Mouse (Mus musculus) adrenal gland, adult 2 months (tissue): ENCODE measurements around the gene Parp3. TPM values are rescaled to one million over a fixed set of nuclear protein-coding genes. Genes with fewer than 3 reads are reported as not detected.
A peak's percentile ranks its signal among the peaks of the same experiment; 100 is the strongest.

Source experiments
- DNase-seq: peaks from one replicate; pipeline ENCODE4 v3.0.0; 2021
- polyA plus RNA-seq: library from polyadenylated mRNA; depleted of rRNA; stranded (reverse); fragments of >200 nt; gene quantifications from 2 replicates; pipeline ENCODE4 v1.2.3, GENCODE M21; 2012
- total RNA-seq, 2 experiments: library from RNA; stranded (reverse); gene quantifications; 2 replicates each; pipeline ENCODE4 v1.2.3; 2021

Gene Parp3
- total and polyA plus RNA-seq, 3 experiments = 39.4 to 65.6 (median 60.7) TPM

GRCm38 (mm10) chr9:106475046-106475445, 1.7 kb downstream of the Parp3 start:
- DNase-seq = peak; percentile 24

GRCm38 (mm10) chr9:106474456-106474855, 2.3 kb downstream of the Parp3 start:
- DNase-seq = peak; percentile 80

GRCm38 (mm10) chr9:106473753-106474105, 3.0 kb downstream of the Parp3 start:
- peak; percentile 9 for DNase-seq

- no peak for DNase-seq
Measured at GRCm38 (mm10) chr9:106473081-106473752, 3.5 kb downstream of the Parp3 start.

GRCm38 (mm10) chr9:106472321-106472720, 4.4 kb downstream of the Parp3 start:
- DNase-seq = no peak

GRCm38 (mm10) chr9:106471892-106472291, 4.9 kb downstream of the Parp3 start:
- DNase-seq = peak; percentile 70

GRCm38 (mm10) chr9:106470991-106471750, 5.6 kb downstream of the Parp3 start:
- DNase-seq = peak; percentile 1

GRCm38 (mm10) chr9:106469776-106470175, 7.0 kb downstream of the Parp3 start:
- DNase-seq = peak; percentile 1

GRCm38 (mm10) chr9:106469317-106469716, 7.4 kb downstream of the Parp3 start:
- peak; percentile 4 for DNase-seq

GRCm38 (mm10) chr9:106467746-106468145, 9.0 kb downstream of the Parp3 start:
- DNase-seq = no peak

- no peak for DNase-seq
Measured at GRCm38 (mm10) chr9:106466721-106467120, 10.0 kb downstream of the Parp3 start.

- no peak for DNase-seq
Measured at GRCm38 (mm10) chr9:106465571-106466200, 11.1 kb downstream of the Parp3 start, which contains the start of gene Gpr62. Gpr62 (minus strand) TSS chr9:106465938.

- peak; percentile 69 for DNase-seq
Measured at GRCm38 (mm10) chr9:106464751-106465541, 11.8 kb downstream of the Parp3 start.

GRCm38 (mm10) chr9:106463122-106464063, 13.4 kb downstream of the Parp3 start:
- DNase-seq = no peak

GRCm38 (mm10) chr9:106462430-106462800, 14.3 kb downstream of the Parp3 start:
- DNase-seq = no peak

- DNase-seq = no peak
Measured at GRCm38 (mm10) chr9:106461641-106462429, 14.9 kb downstream of the Parp3 start.

GRCm38 (mm10) chr9:106461026-106461415, 15.7 kb downstream of the Parp3 start:
- no peak for DNase-seq

- DNase-seq = no peak
Measured at GRCm38 (mm10) chr9:106460401-106461025, 16.2 kb downstream of the Parp3 start.

- DNase-seq = no peak
Measured at GRCm38 (mm10) chr9:106459946-106460345, 16.8 kb downstream of the Parp3 start.

- no peak for DNase-seq
Measured at GRCm38 (mm10) chr9:106457920-106458319, 18.8 kb downstream of the Parp3 start.
